Mouse (Mus musculus) hindbrain, embryonic 14.5 days (tissue): Measurements from ENCODE around the gene Nlrp10. TPM values are rescaled to one million over a fixed set of nuclear protein-coding genes. Genes with fewer than 3 reads are reported as not detected.

ENCODE experiments used
- ATAC-seq: fragments of 200-750 bp; cut with Nextera tagmentation; 2 replicates; pipeline ENCODE4 v1.8.0; 2017; ENCODE audit warnings: moderate number of reproducible peaks, mild to moderate bottlenecking, moderate TSS enrichment, moderate library complexity; ENCODE audit not compliant: low FRiP score
- DNase-seq: peaks from one replicate; pipeline ENCODE4 v3.0.0-alpha.2; 2015; ENCODE audit warnings: low spot score
- H3K27ac ChIP-seq: fragments of 300-500 bp; sonication (generic); 2 replicates; pipeline ENCODE4 v1.5.1; 2014; ENCODE audit warnings: mild to moderate bottlenecking, moderate library complexity
- H3K27me3 ChIP-seq: fragments of 300-500 bp; sonication (generic); 2 replicates; pipeline ENCODE4 v1.6.1; 2014; ENCODE audit warnings: mild to moderate bottlenecking, low read length, mixed read lengths; ENCODE audit not compliant: control insufficient read depth, insufficient read depth
- H3K36me3 ChIP-seq: fragments of 300-500 bp; sonication (generic); replicated peaks from 2 replicates; pipeline ENCODE4 v1.6.1; 2014; ENCODE audit not compliant: control insufficient read depth, insufficient read depth
- H3K4me1 ChIP-seq: fragments of 300-500 bp; sonication (generic); replicated peaks from 2 replicates; pipeline ENCODE4 v1.6.1; 2014; ENCODE audit warnings: antibody characterized with exemption, low read length, mixed read lengths; ENCODE audit not compliant: control insufficient read depth, insufficient read depth
- H3K4me2 ChIP-seq: fragments of 300-500 bp; sonication (generic); replicated peaks from 2 replicates; pipeline ENCODE4 v1.6.1; 2014; ENCODE audit warnings: mild to moderate bottlenecking, moderate library complexity
- H3K4me3 ChIP-seq: fragments of 300-500 bp; sonication (generic); replicated peaks from 2 replicates; pipeline ENCODE4 v1.5.1; 2014; ENCODE audit warnings: mild to moderate bottlenecking, low read length
- H3K9ac ChIP-seq: fragments of 300-500 bp; sonication (generic); 2 replicates; pipeline ENCODE4 v1.6.1; 2014
- H3K9me3 ChIP-seq: fragments of 300-500 bp; sonication (generic); 2 replicates; pipeline ENCODE4 v1.6.1; 2016; ENCODE audit warnings: low read length; ENCODE audit not compliant: control insufficient read depth
- WGBS: fragments of 180-500 bp; shearing (Covaris S2); extraction: QIAGEN DNeasy Blood & Tissue Kit; methylation state at CpG from one replicate; pipeline ENCODE4 v1.1.7; 2014; 5-methylcytosine and 5-hydroxymethylcytosine counted together
- polyA plus RNA-seq: library from polyadenylated mRNA; unstranded; fragments of >200 nt; fragmentation: Nextera tagmentation; extraction: Ambion mirVana; gene quantifications from 2 replicates; pipeline ENCODE4 v1.2.1, GENCODE M21; 2014

Nlrp10 gene
- polyA plus RNA-seq, 1 experiment from 2014 or later = not detected

- no peaks in the 10 kb centered on the region for H3K9me3 ChIP-seq
- H3K27me3 ChIP-seq = peaks cover 22% of the 10 kb centered on the region
- H3K27ac ChIP-seq = peak within 1 kb of the TSS; percentile 76
- DNase-seq = peak; percentile 88
- peaks cover 7% of the 10 kb centered on the region for H3K36me3 ChIP-seq
- under 1% methylated on average over 44 of the region's 44 CpGs for WGBS
- H3K4me2 ChIP-seq = peak within 1 kb of the TSS; percentile 95
- H3K4me3 ChIP-seq = peak within 1 kb of the TSS; percentile 74
- H3K9ac ChIP-seq = peak within 1 kb of the TSS; percentile 76
- ATAC-seq = peak; percentile 89
- 0 out of 2 replicates have a peak, but pooled peaks cover 12% of the 10 kb centered on the region for H3K4me1 ChIP-seq
Observed at GRCm38 (mm10) chr7:108950312-108950761, 20.4 kb upstream of the Nlrp10 start, which contains the start of gene Tub. Gene Tub, plus strand, starts transcription at chr7:108950338.

- ATAC-seq (no peak), DNase-seq (no peak)
- H3K4me3 ChIP-seq = no peak overlapping the region
- peaks cover 16% of the 10 kb centered on the region for H3K36me3 ChIP-seq
- no peak overlapping the region for H3K9ac ChIP-seq
- H3K4me2 ChIP-seq = no peak overlapping the region
- 37% methylated on average over 2 of the region's 2 CpGs for WGBS
- no peak overlapping the region for H3K27ac ChIP-seq
- H3K4me1 ChIP-seq = 0 out of 2 replicates have a peak, but pooled peaks cover 12% of the 10 kb centered on the region
- no peaks in the 10 kb centered on the region for H3K9me3 ChIP-seq
- peaks cover 22% of the 10 kb centered on the region for H3K27me3 ChIP-seq
Observed at GRCm38 (mm10) chr7:108949301-108949700, 19.3 kb upstream of the Nlrp10 start.

DNA sequence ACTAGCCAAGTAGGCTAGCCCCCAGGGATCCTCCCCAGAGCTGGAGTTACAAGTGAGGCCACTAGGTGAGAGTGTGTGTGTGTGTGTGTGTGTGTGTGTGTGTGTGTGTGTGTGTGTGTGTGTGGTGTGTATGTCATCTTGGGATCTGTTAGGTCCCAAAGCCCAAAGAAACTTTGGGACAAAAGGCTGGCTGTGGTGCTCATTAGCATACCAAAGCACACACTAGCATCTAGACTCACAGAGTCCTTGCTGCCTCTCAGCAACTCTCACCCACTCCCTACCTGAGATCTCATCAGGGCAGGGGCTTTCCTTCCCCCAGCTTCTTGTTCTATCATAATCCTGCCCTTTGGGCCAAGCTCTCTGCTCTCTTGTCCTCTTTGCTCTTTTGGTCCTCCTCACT lies 18.6 kb upstream of the Nlrp10 start:
- Histone ChIP-seq H3K36me3 (peaks cover 18% of the 10 kb centered on the region), H3K4me1 (0 out of 2 replicates have a peak, but pooled peaks cover 12% of the 10 kb centered on the region), H3K9ac (no peak overlapping the region), H3K4me3 (no peak overlapping the region), H3K27me3 (peaks cover 22% of the 10 kb centered on the region), H3K9me3 (no peaks in the 10 kb centered on the region), H3K4me2 (no peak overlapping the region), H3K27ac (no peak overlapping the region)
- DNase-seq (no peak), ATAC-seq (no peak)

DNA sequence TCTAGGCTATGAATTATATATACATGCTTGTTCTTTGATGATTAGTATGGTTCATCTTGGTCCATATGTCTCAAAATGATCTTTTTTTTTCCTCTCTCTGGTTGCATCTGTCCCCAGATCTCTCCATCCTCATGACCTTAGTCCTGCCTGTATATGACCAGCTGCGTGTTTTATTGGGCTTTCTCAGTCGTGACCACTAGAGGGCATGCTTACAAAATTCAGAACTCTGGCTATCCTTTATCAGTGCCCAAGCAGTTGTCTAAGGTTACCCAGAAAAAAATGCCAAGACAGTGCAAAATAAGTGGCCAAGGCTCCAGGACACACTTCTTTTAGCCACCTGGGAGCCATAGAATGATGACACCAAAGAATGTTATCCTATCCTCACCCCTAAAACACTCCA lies 14.0 kb upstream of the Nlrp10 start:
- Histone ChIP-seq H3K9me3 (no peaks in the 10 kb centered on the region), H3K4me2 (no peak overlapping the region), H3K4me1 (no peaks in the 10 kb centered on the region), H3K27me3 (no peaks in the 10 kb centered on the region), H3K9ac (no peak overlapping the region), H3K4me3 (no peak overlapping the region), H3K36me3 (peaks cover 63% of the 10 kb centered on the region), H3K27ac (no peak overlapping the region)
- DNase-seq (peak; percentile 79), ATAC-seq (peak; percentile 69)
- WGBS = 0% methylated on average over 2 of the region's 2 CpGs

- no peak overlapping the region for H3K27ac ChIP-seq
- H3K9ac ChIP-seq = no peak overlapping the region
- no peaks in the 10 kb centered on the region for H3K27me3 ChIP-seq
- no peak for ATAC-seq
- peaks cover under 1% of the 10 kb centered on the region; the same call in 1 of the 2 replicates for H3K4me1 ChIP-seq
- H3K4me3 ChIP-seq = no peak overlapping the region
- H3K9me3 ChIP-seq = no peaks in the 10 kb centered on the region
- no peak overlapping the region for H3K4me2 ChIP-seq
- WGBS = 93% methylated on average over 9 of the region's 9 CpGs
- peaks cover 86% of the 10 kb centered on the region for H3K36me3 ChIP-seq
- DNase-seq = no peak
Observed at GRCm38 (mm10) chr7:108941466-108941865, 11.5 kb upstream of the Nlrp10 start.

- peaks cover 56% of the 10 kb centered on the region for H3K36me3 ChIP-seq
- H3K4me2 ChIP-seq = no peak overlapping the region
- H3K4me1 ChIP-seq = peaks cover 18% of the 10 kb centered on the region
- 96% methylated on average over 4 of the region's 4 CpGs for WGBS
- no peaks in the 10 kb centered on the region for H3K27me3 ChIP-seq
- H3K4me3 ChIP-seq = no peak overlapping the region
- ATAC-seq (no peak), DNase-seq (no peak)
- no peaks in the 10 kb centered on the region for H3K9me3 ChIP-seq
- H3K9ac ChIP-seq = no peak overlapping the region
- no peak overlapping the region for H3K27ac ChIP-seq
Observed at GRCm38 (mm10) chr7:108936591-108936990, 6.6 kb upstream of the Nlrp10 start.

DNA sequence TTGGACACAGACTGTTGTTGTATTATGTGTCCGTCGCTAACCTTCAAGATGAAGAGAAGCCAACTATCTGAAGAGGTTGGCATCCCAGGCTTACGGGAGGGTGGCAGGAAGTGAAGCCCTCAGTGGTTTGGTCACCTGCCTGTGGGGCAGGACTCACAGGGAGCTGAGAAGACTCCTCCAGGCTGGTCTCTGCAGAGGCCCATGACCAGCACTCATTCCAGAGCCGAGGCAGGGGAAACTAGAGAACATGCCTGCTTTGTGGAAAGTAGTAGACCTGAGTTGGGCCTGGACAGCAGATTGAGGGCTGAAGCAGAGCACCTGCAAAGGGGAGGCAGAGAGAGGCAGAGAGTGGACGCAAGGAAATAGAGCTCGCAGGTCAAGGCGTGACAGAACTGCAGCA lies 5.4 kb upstream of the Nlrp10 start:
- Histone ChIP-seq H3K9ac (peak overlapping the region; percentile 94), H3K4me2 (peak overlapping the region; percentile 96), H3K27ac (no peak overlapping the region), H3K36me3 (peaks cover 44% of the 10 kb centered on the region), H3K9me3 (no peaks in the 10 kb centered on the region), H3K4me1 (peaks cover 18% of the 10 kb centered on the region), H3K27me3 (no peaks in the 10 kb centered on the region), H3K4me3 (peak overlapping the region; percentile 96)
- ATAC-seq = no peak
- DNase-seq = no peak
- 89% methylated on average over 7 of the region's 7 CpGs for WGBS

DNA sequence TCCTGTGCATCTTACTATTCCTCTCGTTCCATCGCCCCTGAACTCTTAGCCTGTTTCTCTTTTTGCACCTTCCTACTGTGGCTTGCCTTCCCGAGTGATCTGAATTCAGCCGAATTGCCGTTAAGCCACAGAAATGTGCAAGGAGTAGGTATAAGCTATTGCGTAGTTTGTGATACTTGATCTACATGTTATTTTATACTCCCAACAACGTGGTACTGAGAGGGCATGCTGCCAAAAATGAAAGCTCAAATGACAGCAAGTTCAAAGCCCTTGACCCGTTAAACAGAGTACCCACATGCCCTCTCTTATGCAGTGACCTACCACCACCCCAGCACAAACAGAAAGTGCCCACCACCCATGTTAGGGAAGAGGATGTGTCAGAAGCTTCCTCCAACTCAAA lies 4.9 kb upstream of the Nlrp10 start:
- ATAC-seq (no peak), DNase-seq (no peak)
- Histone ChIP-seq H3K4me1 (peaks cover 18% of the 10 kb centered on the region), H3K27ac (peak overlapping the region; percentile 81; the same call in 1 of the 2 replicates), H3K36me3 (peaks cover 38% of the 10 kb centered on the region), H3K27me3 (no peaks in the 10 kb centered on the region), H3K9me3 (no peaks in the 10 kb centered on the region), H3K9ac (peak overlapping the region; percentile 94), H3K4me2 (peak overlapping the region; percentile 96), H3K4me3 (peak overlapping the region; percentile 96)
- WGBS = 6% methylated on average over 8 of the region's 8 CpGs

DNA sequence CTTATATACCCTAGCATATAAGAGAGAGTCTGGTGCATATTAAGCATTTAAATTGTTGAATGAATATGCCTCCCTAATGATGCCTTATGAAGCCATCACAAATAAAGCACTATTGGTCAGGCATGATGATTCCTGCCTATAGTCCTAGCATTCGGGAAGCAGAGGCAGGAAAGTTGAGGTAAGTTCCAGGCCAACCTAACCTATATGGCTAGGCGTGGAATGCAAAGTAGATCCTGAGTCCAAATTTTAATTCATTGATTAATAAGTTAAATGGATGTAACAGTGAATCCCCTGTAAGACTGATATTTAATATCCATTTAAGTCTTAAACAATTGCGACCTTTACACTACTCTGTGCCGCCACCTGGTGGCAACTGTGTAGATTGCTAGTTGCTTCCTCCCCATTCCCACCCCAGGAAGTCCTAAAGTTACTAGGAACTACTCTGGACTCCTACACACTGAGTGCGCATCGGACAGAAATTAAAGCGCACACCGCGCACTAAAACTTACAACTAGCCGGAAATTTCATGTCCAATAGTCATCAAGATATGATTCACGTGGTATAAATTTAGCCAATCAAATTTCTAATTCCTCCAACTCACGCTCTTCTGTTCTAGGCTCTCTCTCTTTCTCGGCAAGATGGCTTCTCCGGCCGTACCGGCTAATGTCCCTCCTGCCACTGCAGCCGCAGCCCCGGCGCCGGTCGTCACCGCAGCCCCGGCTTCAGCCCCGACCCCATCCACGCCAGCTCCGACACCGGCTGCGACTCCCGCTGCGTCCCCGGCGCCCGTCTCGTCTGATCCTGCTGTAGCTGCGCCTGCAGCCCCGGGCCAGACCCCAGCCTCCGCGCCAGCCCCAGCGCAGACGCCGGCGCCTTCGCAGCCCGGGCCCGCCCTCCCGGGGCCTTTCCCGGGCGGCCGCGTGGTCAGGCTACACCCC lies 4.1 kb upstream of the Nlrp10 start, which contains the start of gene Eif3f:
Gene Eif3f (plus strand): TSS at position 624 of the 938 bp plus-strand sequence.
- Histone ChIP-seq H3K27ac (peak within 1 kb of the TSS; percentile 81), H3K36me3 (peaks cover 31% of the 10 kb centered on the region), H3K4me3 (peak within 1 kb of the TSS; percentile 96), H3K4me1 (peaks cover 18% of the 10 kb centered on the region), H3K27me3 (no peaks in the 10 kb centered on the region), H3K9me3 (no peaks in the 10 kb centered on the region), H3K9ac (peak within 1 kb of the TSS; percentile 94), H3K4me2 (peak within 1 kb of the TSS; percentile 96)
- WGBS = 2% methylated on average over 50 of the region's 50 CpGs
- DNase-seq = peak; percentile 99
- ATAC-seq = peak; percentile 97
